Mouse (Mus musculus): ENCODE measurements around the gene Plcg1. TPM values are rescaled to one million over a fixed set of nuclear protein-coding genes. Genes with fewer than 3 reads are reported as not detected.

The Plcg1 gene
- polyA plus RNA-seq, 1 experiment, result 40.6 TPM

DNA sequence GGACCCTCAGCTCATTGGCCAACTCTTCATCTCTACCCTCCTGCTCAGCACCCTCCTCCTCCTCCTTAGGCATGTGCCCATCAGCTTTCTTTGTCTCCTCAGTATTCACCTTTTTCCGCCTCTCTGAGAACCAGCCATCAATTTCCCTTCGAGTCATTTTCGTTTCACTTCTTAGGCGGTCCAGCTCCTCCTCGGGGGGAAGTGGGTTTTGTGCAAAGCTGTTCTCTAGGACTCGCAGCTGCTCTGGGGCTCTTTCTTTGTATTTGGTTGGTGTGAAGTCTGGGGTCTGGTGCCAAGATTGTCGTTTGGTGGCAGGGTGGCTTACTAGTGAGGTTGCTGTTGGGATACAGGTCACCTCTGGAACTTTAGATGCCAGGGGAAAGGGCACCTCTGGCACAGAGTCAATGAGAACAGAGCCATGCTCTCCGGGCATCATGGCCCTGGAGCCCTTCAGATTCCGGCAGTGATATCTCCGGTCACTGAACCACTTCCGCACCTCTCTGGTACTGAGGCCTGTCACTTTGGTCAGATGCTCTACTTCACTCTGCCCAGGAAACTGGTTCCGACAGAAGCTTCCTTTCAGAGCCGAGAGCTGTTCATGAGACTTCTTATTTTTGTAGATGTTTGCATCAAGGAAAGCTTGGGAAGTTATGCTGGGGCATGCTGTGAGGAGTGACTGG lies 49.2 kb downstream of the Plcg1 start:
- no peaks in the 10 kb centered on the region for H3K36me3 ChIP-seq (ENCODE audit: control insufficient read depth, insufficient read depth, low read length)
- no peak for DNase-seq (ENCODE audit: low read depth in 1 of 2, low spot score in 2 of 2)
- no peak overlapping the region for H3K4me3 ChIP-seq (ENCODE audit: extremely low read depth, insufficient read depth, insufficient read length)
- no peak for TF ChIP-seq POLR2A (IDR thresholded peaks at IDR 0.05; ENCODE audit: low read depth, low read length)
- no peak for TF ChIP-seq CTCF (IDR thresholded peaks at IDR 0.05; ENCODE audit: extremely low read depth, insufficient read depth, insufficient read length, insufficient replicate concordance)
- H3K4me1 ChIP-seq (ENCODE audit: control insufficient read depth, insufficient read depth, insufficient read length), result no peaks in the 10 kb centered on the region
- H3K27me3 ChIP-seq (ENCODE audit: control insufficient read depth, insufficient read depth, low read length), result 0 out of 2 replicates have a peak, but pooled peaks cover 1% of the 10 kb centered on the region
- 47% methylated on average over 13 of the region's 13 CpGs for whole genome bisulfite sequencing
- 0 out of 2 replicates have a peak overlapping the region, but pooled peaks have one; percentile 35 for H3K27ac ChIP-seq (ENCODE audit: insufficient read depth, low read length)

DNA sequence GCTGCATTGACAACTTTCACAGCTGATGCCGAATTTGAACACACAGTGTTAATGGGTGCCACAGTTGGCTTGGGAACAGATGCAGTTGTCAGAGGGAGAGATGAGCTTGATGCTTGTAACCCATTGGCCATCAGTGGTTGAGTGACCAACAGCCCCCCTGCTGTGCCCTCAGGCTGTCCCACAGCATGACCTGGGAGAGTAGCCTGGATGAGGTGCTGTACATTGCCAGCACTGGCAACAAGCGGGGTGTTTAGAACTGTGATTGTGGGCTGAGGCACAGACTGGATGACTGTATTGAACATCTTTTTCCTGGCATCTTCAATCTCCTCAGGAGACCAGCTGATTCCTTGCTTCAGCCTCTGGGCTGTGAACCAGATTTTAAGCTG lies 49.7 kb downstream of the Plcg1 start:
- Histone ChIP-seq H3K4me3 (ENCODE audit: extremely low read depth, insufficient read depth, insufficient read length) (no peak overlapping the region), H3K27me3 (ENCODE audit: control insufficient read depth, insufficient read depth, low read length) (0 out of 2 replicates have a peak, but pooled peaks cover 1% of the 10 kb centered on the region), H3K36me3 (ENCODE audit: control insufficient read depth, insufficient read depth, low read length) (no peaks in the 10 kb centered on the region), H3K4me1 (ENCODE audit: control insufficient read depth, insufficient read depth, insufficient read length) (no peaks in the 10 kb centered on the region), H3K27ac (ENCODE audit: insufficient read depth, low read length) (no peak overlapping the region)
- TF ChIP-seq POLR2A (IDR thresholded peaks at IDR 0.05; ENCODE audit: low read depth, low read length), result no peak
- no peak for TF ChIP-seq CTCF (IDR thresholded peaks at IDR 0.05; ENCODE audit: extremely low read depth, insufficient read depth, insufficient read length, insufficient replicate concordance)
- WGBS, result 80% methylated on average over 2 of the region's 2 CpGs
- no peak for DNase-seq (ENCODE audit: low read depth in 1 of 2, low spot score in 2 of 2)

DNA sequence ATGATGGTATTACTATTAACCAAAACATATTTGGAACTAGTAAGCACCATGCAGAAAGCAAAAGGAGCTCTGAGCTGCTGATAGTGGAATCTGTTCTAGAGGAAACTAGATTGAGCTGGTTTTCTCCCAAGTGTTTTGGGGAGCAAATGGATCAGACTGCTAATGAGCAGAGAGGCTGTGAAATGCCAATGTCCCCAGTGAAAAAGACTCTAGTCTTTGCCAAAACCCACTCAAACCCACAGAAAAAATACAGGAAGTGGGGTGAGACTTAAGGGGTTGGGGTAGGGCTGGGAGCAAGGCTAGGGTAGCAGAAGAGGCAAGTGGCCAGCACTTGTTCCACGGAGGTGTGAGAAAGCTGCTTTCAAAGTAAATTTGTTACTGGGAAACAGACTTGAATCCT lies 55.2 kb downstream of the Plcg1 start:
- TF ChIP-seq CTCF (IDR thresholded peaks at IDR 0.05; ENCODE audit: extremely low read depth, insufficient read depth, insufficient read length, insufficient replicate concordance) (no peak), POLR2A (IDR thresholded peaks at IDR 0.05; ENCODE audit: low read depth, low read length) (no peak)
- Histone ChIP-seq H3K36me3 (ENCODE audit: control insufficient read depth, insufficient read depth, low read length) (no peaks in the 10 kb centered on the region), H3K27ac (ENCODE audit: insufficient read depth, low read length) (no peak overlapping the region), H3K4me1 (ENCODE audit: control insufficient read depth, insufficient read depth, insufficient read length) (no peaks in the 10 kb centered on the region), H3K4me3 (ENCODE audit: extremely low read depth, insufficient read depth, insufficient read length) (no peak overlapping the region), H3K27me3 (ENCODE audit: control insufficient read depth, insufficient read depth, low read length) (0 out of 2 replicates have a peak, but pooled peaks cover 1% of the 10 kb centered on the region)
- no peak for DNase-seq (ENCODE audit: low read depth in 1 of 2, low spot score in 2 of 2)
- 48% methylated on average over 1 of the region's 1 CpGs for WGBS

DNA sequence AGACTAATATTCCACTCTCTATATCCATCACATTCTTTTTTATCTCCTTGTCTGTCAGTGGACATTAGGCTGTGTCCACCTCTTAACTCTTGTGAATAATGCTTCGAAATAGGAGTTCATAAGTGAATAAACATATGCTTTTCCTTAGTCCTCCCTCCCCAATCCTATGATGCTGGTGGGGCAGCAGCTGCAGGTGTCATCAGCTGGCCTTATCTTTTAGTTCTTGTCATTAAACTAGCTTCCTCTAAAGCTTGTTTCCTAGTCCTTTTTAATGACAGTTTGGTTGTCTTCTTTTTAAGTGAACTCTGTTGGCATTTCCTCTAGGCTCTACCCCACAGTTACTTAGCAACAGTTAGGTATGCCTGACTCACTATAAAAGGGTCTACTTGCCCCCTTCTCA lies 57.9 kb downstream of the Plcg1 start:
- no peaks in the 10 kb centered on the region for H3K36me3 ChIP-seq (ENCODE audit: control insufficient read depth, insufficient read depth, low read length)
- no peaks in the 10 kb centered on the region for H3K27me3 ChIP-seq (ENCODE audit: control insufficient read depth, insufficient read depth, low read length)
- no peaks in the 10 kb centered on the region for H3K4me1 ChIP-seq (ENCODE audit: control insufficient read depth, insufficient read depth, insufficient read length)
- TF ChIP-seq POLR2A (IDR thresholded peaks at IDR 0.05; ENCODE audit: low read depth, low read length) (no peak), CTCF (IDR thresholded peaks at IDR 0.05; ENCODE audit: extremely low read depth, insufficient read depth, insufficient read length, insufficient replicate concordance) (no peak)
- no peak for DNase-seq (ENCODE audit: low read depth in 1 of 2, low spot score in 2 of 2)
- 81% methylated on average over 1 of the region's 1 CpGs for WGBS
- H3K27ac ChIP-seq (ENCODE audit: insufficient read depth, low read length), result no peak overlapping the region
- H3K4me3 ChIP-seq (ENCODE audit: extremely low read depth, insufficient read depth, insufficient read length), result no peak overlapping the region

DNA sequence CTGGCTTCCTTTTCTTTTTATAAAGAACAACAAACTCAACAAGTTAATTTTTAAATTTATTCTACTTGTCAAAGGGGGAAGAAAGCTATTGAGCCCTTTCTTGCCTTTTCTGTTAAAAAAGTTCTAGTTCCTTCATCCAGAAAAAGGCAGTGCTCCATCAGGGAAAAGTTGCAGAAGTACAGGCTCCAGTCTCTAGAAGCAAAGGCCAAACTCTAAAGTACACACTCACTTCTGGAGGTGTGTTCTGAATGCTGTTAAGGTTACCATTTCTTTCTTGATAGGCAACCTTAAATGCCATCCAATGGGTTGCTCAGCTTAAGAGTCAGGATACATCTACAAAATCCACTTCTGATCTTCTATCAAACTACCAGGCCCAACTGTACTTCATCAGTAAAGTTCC lies 58.6 kb downstream of the Plcg1 start:
- no peak overlapping the region for H3K27ac ChIP-seq (ENCODE audit: insufficient read depth, low read length)
- H3K4me3 ChIP-seq (ENCODE audit: extremely low read depth, insufficient read depth, insufficient read length), result no peak overlapping the region; the same call in 1 of the 2 replicates
- no peaks in the 10 kb centered on the region for H3K27me3 ChIP-seq (ENCODE audit: control insufficient read depth, insufficient read depth, low read length)
- no peaks in the 10 kb centered on the region for H3K36me3 ChIP-seq (ENCODE audit: control insufficient read depth, insufficient read depth, low read length)
- H3K4me1 ChIP-seq (ENCODE audit: control insufficient read depth, insufficient read depth, insufficient read length), result no peaks in the 10 kb centered on the region
- TF ChIP-seq CTCF (IDR thresholded peaks at IDR 0.05; ENCODE audit: extremely low read depth, insufficient read depth, insufficient read length, insufficient replicate concordance) (no peak), POLR2A (IDR thresholded peaks at IDR 0.05; ENCODE audit: low read depth, low read length) (no peak)
- no peak for DNase-seq (ENCODE audit: low read depth in 1 of 2, low spot score in 2 of 2)

DNA sequence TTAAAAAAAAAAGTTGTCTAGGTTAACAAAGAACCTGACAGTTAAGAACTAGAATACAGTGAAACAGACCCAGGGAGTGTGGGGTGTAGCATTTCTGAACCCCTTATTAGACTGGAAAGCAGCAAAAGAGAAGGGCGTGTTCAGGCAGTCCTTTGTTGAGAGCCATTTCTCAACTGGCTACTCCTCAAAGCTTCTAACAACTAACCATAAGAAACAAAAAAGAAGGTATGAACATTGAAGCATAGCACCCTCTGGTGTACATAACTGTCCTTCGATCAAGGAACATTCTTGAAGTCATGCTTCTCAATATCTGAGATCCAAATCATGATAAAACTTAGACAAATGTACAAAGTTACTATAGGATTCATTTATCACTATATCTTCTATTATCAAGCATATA lies 62.0 kb downstream of the Plcg1 start:
- no peaks in the 10 kb centered on the region for H3K36me3 ChIP-seq (ENCODE audit: control insufficient read depth, insufficient read depth, low read length)
- no peaks in the 10 kb centered on the region for H3K27me3 ChIP-seq (ENCODE audit: control insufficient read depth, insufficient read depth, low read length)
- no peaks in the 10 kb centered on the region for H3K4me1 ChIP-seq (ENCODE audit: control insufficient read depth, insufficient read depth, insufficient read length)
- H3K27ac ChIP-seq (ENCODE audit: insufficient read depth, low read length), result no peak overlapping the region
- DNase-seq (ENCODE audit: low read depth in 1 of 2, low spot score in 2 of 2), result peak in 1 of 2 experiments; percentile 19
- WGBS, result 38% methylated on average over 2 of the region's 2 CpGs
- no peak for TF ChIP-seq POLR2A (IDR thresholded peaks at IDR 0.05; ENCODE audit: low read depth, low read length)
- no peak for TF ChIP-seq CTCF (IDR thresholded peaks at IDR 0.05; ENCODE audit: extremely low read depth, insufficient read depth, insufficient read length, insufficient replicate concordance)
- H3K4me3 ChIP-seq (ENCODE audit: extremely low read depth, insufficient read depth, insufficient read length), result no peak overlapping the region

DNA sequence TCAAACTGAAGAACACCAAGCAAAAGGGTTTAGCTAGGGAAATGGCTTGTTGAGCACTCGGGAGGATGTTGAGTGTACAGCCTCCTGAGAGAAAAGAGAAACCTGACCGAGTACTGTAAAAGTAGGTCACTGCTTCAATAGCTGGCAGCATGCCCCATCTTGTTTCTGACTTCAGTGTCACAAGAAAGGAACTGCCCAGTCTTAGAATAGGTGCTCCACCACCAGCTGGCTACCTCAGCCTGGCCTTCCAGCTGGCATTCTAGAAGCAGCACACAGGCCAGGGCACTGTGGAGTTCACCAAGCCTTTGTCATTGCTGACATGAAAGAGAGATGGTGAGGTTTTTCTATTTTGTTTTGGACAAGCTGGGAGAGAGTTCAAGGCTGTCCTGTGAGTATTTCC lies 65.9 kb downstream of the Plcg1 start:
- TF ChIP-seq POLR2A (IDR thresholded peaks at IDR 0.05; ENCODE audit: low read depth, low read length), result no peak
- no peak for TF ChIP-seq CTCF (IDR thresholded peaks at IDR 0.05; ENCODE audit: extremely low read depth, insufficient read depth, insufficient read length, insufficient replicate concordance)
- no peak for DNase-seq (ENCODE audit: low read depth in 1 of 2, low spot score in 2 of 2)
- no peaks in the 10 kb centered on the region for H3K27me3 ChIP-seq (ENCODE audit: control insufficient read depth, insufficient read depth, low read length)
- 45% methylated on average over 2 of the region's 2 CpGs for WGBS
- no peak overlapping the region for H3K27ac ChIP-seq (ENCODE audit: insufficient read depth, low read length)
- no peak overlapping the region for H3K4me3 ChIP-seq (ENCODE audit: extremely low read depth, insufficient read depth, insufficient read length)
- H3K4me1 ChIP-seq (ENCODE audit: control insufficient read depth, insufficient read depth, insufficient read length), result no peaks in the 10 kb centered on the region
- no peaks in the 10 kb centered on the region for H3K36me3 ChIP-seq (ENCODE audit: control insufficient read depth, insufficient read depth, low read length)

Measured in spleen, adult 2 months (tissue).